Mouse (Mus musculus) stomach, embryonic 16.5 days (tissue): ENCODE measurements around the gene Vgll2. TPM values are rescaled to one million over a fixed set of nuclear protein-coding genes. Genes with fewer than 3 reads are reported as not detected.
A peak's percentile ranks its signal among the peaks of the same experiment; 100 is the strongest.

ENCODE experiments used
- ATAC-seq: fragments of 200-750 bp; cut with Nextera tagmentation; 2 replicates; pipeline ENCODE4 v1.8.0; 2017; ENCODE audit warnings: moderate number of reproducible peaks, moderate TSS enrichment; ENCODE audit not compliant: insufficient read depth, low FRiP score
- H3K27ac ChIP-seq: fragments of 300-500 bp; sonication (generic); 2 replicates; pipeline ENCODE4 v1.5.1; 2014; ENCODE audit warnings: low read length
- H3K27me3 ChIP-seq: fragments of 300-500 bp; sonication (generic); 2 replicates; pipeline ENCODE4 v1.6.1; 2014; ENCODE audit warnings: low read length, control low read depth, mixed read lengths; ENCODE audit not compliant: control insufficient read depth, insufficient read depth
- H3K36me3 ChIP-seq: fragments of 300-500 bp; sonication (generic); 2 replicates; pipeline ENCODE4 v1.6.1; 2014; ENCODE audit warnings: low read length; ENCODE audit not compliant: control insufficient read depth, insufficient read depth
- H3K4me1 ChIP-seq: fragments of 300-500 bp; sonication (generic); 2 replicates; pipeline ENCODE4 v1.6.1; 2014; ENCODE audit warnings: low read length, control low read depth, mixed read lengths; ENCODE audit not compliant: control insufficient read depth, insufficient read depth
- H3K4me2 ChIP-seq: fragments of 300-500 bp; sonication (generic); 2 replicates; pipeline ENCODE4 v1.6.1; 2014; ENCODE audit warnings: low read depth, low read length, mixed read lengths
- H3K4me3 ChIP-seq: fragments of 300-500 bp; sonication (generic); replicated peaks from 2 replicates; pipeline ENCODE4 v1.5.1; 2014; ENCODE audit warnings: mild to moderate bottlenecking, low read length
- H3K9ac ChIP-seq: fragments of 300-500 bp; sonication (generic); 2 replicates; pipeline ENCODE4 v1.6.1; 2014; ENCODE audit warnings: low read length
- H3K9me3 ChIP-seq: fragments of 300-500 bp; sonication (generic); replicated peaks from 2 replicates; pipeline ENCODE4 v1.6.1; 2016; ENCODE audit warnings: low read length, control low read depth; ENCODE audit not compliant: control insufficient read depth
- WGBS: fragments of 180-500 bp; shearing (Covaris S2); extraction: QIAGEN DNeasy Blood & Tissue Kit; methylation state at CpG from one replicate; pipeline ENCODE4 v1.1.7; 2014; 5-methylcytosine and 5-hydroxymethylcytosine counted together
- polyA plus RNA-seq: library from polyadenylated mRNA; unstranded; fragments of >200 nt; fragmentation: Nextera tagmentation; extraction: Ambion mirVana; gene quantifications from 2 replicates; pipeline ENCODE4 v1.2.1, GENCODE M21; 2015

Gene Vgll2
- polyA plus RNA-seq, 1 experiment from 2014 or later: 2.6 TPM

GRCm38 (mm10) chr10:52023213-52024052 is 1.1 kb downstream of the Vgll2 start:
- Histone ChIP-seq H3K4me2 (peak overlapping the region; percentile 62), H3K9me3 (no peaks in the 10 kb centered on the region), H3K4me1 (peaks cover 13% of the 10 kb centered on the region), H3K9ac (no peak overlapping the region), H3K4me3 (peak overlapping the region; percentile 48), H3K27ac (no peak overlapping the region), H3K27me3 (peaks cover 73% of the 10 kb centered on the region), H3K36me3 (no peaks in the 10 kb centered on the region)
- no peak for ATAC-seq
- WGBS: 5% methylated on average over 17 of the region's 17 CpGs

- 20% methylated on average over 2 of the region's 2 CpGs for WGBS
- H3K9ac ChIP-seq: no peak overlapping the region
- no peak for ATAC-seq
- no peaks in the 10 kb centered on the region for H3K9me3 ChIP-seq
- H3K4me2 ChIP-seq: no peak overlapping the region
- H3K27me3 ChIP-seq: peaks cover 79% of the 10 kb centered on the region
- no peaks in the 10 kb centered on the region for H3K36me3 ChIP-seq
- H3K4me3 ChIP-seq: no peak overlapping the region
- no peak overlapping the region for H3K27ac ChIP-seq
- H3K4me1 ChIP-seq: peaks cover 13% of the 10 kb centered on the region
Measured at GRCm38 (mm10) chr10:52024053-52024410, 1.7 kb downstream of the Vgll2 start.

DNA sequence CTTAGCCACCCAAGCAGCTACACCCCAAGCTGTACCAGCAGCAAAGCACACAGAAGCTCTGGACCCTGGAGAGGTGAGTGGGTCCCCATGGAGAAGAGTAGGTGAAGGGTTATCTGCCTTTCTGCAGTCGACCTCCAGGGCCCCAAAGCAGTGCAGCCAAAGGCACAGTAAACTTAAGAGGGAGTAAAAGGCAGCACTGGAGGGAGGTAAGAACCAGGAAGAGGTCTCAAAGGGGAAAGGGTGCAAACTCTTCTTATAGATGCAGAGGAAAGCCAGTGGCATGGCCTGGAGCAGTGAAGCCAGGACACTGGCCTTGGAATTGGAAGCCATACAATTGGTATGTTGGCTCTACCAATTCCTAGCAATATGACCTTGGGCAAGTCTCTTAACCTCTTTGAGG is 3.0 kb downstream of the Vgll2 start:
- Histone ChIP-seq H3K9me3 (no peaks in the 10 kb centered on the region), H3K36me3 (no peaks in the 10 kb centered on the region), H3K4me3 (no peak overlapping the region), H3K9ac (no peak overlapping the region), H3K27ac (no peak overlapping the region), H3K4me2 (no peak overlapping the region), H3K27me3 (peaks cover 83% of the 10 kb centered on the region), H3K4me1 (peaks cover 13% of the 10 kb centered on the region)
- WGBS: 0% methylated on average over 1 of the region's 1 CpGs
- ATAC-seq: no peak

DNA sequence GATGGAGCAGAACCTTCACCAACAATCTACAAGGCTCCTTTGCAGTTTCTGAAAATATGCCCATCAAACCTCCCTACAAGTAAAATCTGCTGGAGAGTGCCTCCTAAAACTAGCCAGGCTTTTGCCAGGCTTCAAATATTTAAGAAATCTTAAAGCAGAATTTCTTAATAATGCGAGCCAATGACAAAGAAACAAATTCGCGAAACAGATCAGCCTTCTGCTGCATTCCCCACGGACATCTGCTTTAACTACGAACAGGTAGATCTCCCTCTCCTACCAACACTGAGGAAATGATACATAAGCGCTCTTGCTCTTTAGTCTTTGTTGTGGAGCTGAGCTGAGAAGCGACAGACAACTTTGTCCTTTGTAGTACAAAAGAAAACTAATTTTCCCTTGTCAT is 3.5 kb downstream of the Vgll2 start:
- Histone ChIP-seq H3K4me2 (no peak overlapping the region), H3K36me3 (no peaks in the 10 kb centered on the region), H3K27ac (no peak overlapping the region), H3K4me3 (no peak overlapping the region), H3K9ac (no peak overlapping the region), H3K27me3 (peaks cover 78% of the 10 kb centered on the region), H3K4me1 (peaks cover 13% of the 10 kb centered on the region), H3K9me3 (no peaks in the 10 kb centered on the region)
- WGBS: 19% methylated on average over 7 of the region's 7 CpGs
- no peak for ATAC-seq

- H3K27me3 ChIP-seq: peaks cover 72% of the 10 kb centered on the region
- 2% methylated on average over 68 of the region's 68 CpGs for WGBS
- peak overlapping the region; percentile 38 for H3K4me3 ChIP-seq
- H3K4me2 ChIP-seq: peak overlapping the region; percentile 59
- no peaks in the 10 kb centered on the region for H3K9me3 ChIP-seq
- H3K4me1 ChIP-seq: peaks cover 13% of the 10 kb centered on the region
- ATAC-seq: peak; percentile 62; the same call in 1 of the 2 replicates
- H3K36me3 ChIP-seq: no peaks in the 10 kb centered on the region
- H3K27ac ChIP-seq: no peak overlapping the region
- no peak overlapping the region for H3K9ac ChIP-seq
Measured at GRCm38 (mm10) chr10:52027161-52028035, 5.1 kb downstream of the Vgll2 start.

GRCm38 (mm10) chr10:52028561-52029370 is 6.5 kb downstream of the Vgll2 start:
- no peak overlapping the region for H3K9ac ChIP-seq
- H3K36me3 ChIP-seq: no peaks in the 10 kb centered on the region
- H3K4me1 ChIP-seq: peaks cover 7% of the 10 kb centered on the region; the same call in 1 of the 2 replicates
- no peak for ATAC-seq
- H3K4me2 ChIP-seq: no peak overlapping the region
- H3K4me3 ChIP-seq: no peak overlapping the region
- no peak overlapping the region for H3K27ac ChIP-seq
- no peaks in the 10 kb centered on the region for H3K9me3 ChIP-seq
- peaks cover 59% of the 10 kb centered on the region for H3K27me3 ChIP-seq
- 3% methylated on average over 11 of the region's 11 CpGs for WGBS

DNA sequence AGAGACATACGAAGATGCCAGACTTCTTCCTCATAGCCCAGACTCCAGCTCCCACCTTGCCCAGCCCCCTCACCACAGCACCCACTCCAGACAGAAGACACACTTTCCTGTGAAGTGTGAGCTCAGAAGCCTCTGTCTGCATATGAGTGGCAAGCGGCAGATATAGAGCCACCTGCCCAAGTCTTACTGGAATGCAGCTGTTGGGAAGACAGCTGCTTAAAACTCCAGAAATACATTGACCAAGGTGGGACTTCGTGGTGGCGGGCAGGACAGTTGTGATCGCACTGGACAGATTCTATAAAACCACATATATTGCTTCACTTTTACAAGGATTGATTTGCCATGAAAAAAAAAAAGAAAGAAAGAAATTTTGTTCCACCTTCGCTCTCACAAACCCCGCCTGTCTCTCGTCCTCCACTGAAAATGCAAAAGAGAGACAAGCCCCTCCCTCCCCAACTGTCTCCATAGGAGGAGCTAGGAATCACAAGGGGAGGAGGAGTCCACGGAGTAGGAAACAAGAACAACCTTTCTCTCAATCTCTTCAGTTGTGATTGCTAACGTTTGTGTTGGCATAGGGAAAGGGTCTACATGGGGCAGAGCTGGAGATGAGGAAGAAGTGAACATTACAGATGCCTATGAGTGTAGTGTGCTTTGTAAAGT is 7.2 kb downstream of the Vgll2 start:
- no peaks in the 10 kb centered on the region for H3K9me3 ChIP-seq
- H3K4me3 ChIP-seq: no peak overlapping the region; the same call in 1 of the 2 replicates
- peaks cover 51% of the 10 kb centered on the region for H3K27me3 ChIP-seq
- no peak overlapping the region for H3K27ac ChIP-seq
- H3K36me3 ChIP-seq: no peaks in the 10 kb centered on the region
- WGBS: 2% methylated on average over 10 of the region's 10 CpGs
- H3K4me1 ChIP-seq: peaks cover 7% of the 10 kb centered on the region; the same call in 1 of the 2 replicates
- H3K9ac ChIP-seq: no peak overlapping the region
- no peak for ATAC-seq
- H3K4me2 ChIP-seq: no peak overlapping the region

DNA sequence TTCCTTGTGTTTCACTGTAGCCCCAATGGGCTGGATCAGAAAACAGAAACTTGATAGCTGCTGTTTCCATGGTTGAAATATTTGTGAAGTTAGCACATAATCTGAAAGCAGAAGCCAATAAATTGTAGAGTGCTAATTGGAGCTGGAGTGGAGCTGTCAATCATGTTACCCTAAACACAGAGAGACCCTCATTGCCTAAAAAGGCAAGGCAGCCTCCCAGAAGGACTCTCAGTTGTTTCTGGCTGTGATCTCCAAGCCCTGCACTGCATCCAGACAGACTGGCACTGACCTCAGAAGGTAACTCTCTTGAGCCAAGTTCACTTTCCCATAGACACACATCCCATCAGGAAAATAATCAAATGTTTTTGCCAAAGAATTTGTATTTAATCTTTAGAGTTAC is 11.4 kb downstream of the Vgll2 start:
- no peaks in the 10 kb centered on the region for H3K36me3 ChIP-seq
- H3K4me2 ChIP-seq: no peak overlapping the region
- no peak overlapping the region for H3K9ac ChIP-seq
- ATAC-seq: no peak
- H3K4me1 ChIP-seq: no peaks in the 10 kb centered on the region
- H3K9me3 ChIP-seq: no peaks in the 10 kb centered on the region
- peaks cover 13% of the 10 kb centered on the region for H3K27me3 ChIP-seq
- H3K4me3 ChIP-seq: no peak overlapping the region
- H3K27ac ChIP-seq: no peak overlapping the region
